Mouse (Mus musculus) limb, embryonic 15.5 days (tissue): Measurements from ENCODE around the gene Six2. TPM values are rescaled to one million over a fixed set of nuclear protein-coding genes. Genes with fewer than 3 reads are reported as not detected.

ENCODE experiments used
- ATAC-seq: fragments of 200-750 bp; cut with Nextera tagmentation; 2 replicates; pipeline ENCODE4 v1.8.0; 2017; ENCODE audit warnings: low read depth, moderate TSS enrichment; ENCODE audit not compliant: insufficient number of reproducible peaks, low FRiP score, low TSS enrichment
- H3K27ac ChIP-seq: fragments of 300-500 bp; sonication (generic); 2 replicates; pipeline ENCODE4 v1.5.1; 2015; ENCODE audit warnings: moderate library complexity, mild to moderate bottlenecking, inconsistent platforms
- H3K27me3 ChIP-seq: fragments of 300-500 bp; sonication (generic); 2 replicates; pipeline ENCODE4 v1.6.1; 2015; ENCODE audit warnings: inconsistent platforms
- H3K36me3 ChIP-seq: fragments of 300-500 bp; sonication (generic); 2 replicates; pipeline ENCODE4 v1.6.1; 2015; ENCODE audit warnings: inconsistent platforms
- H3K4me1 ChIP-seq: fragments of 300-500 bp; sonication (generic); 2 replicates; pipeline ENCODE4 v1.6.1; 2015; ENCODE audit warnings: inconsistent platforms
- H3K4me2 ChIP-seq: fragments of 300-500 bp; sonication (generic); 2 replicates; pipeline ENCODE4 v1.6.1; 2015; ENCODE audit warnings: mild to moderate bottlenecking, inconsistent platforms
- H3K4me3 ChIP-seq: fragments of 300-500 bp; sonication (generic); 2 replicates; pipeline ENCODE4 v1.5.1; 2015; ENCODE audit warnings: mild to moderate bottlenecking, inconsistent platforms
- H3K9ac ChIP-seq: fragments of 300-500 bp; sonication (generic); 2 replicates; pipeline ENCODE4 v1.6.1; 2015; ENCODE audit warnings: inconsistent platforms
- H3K9me3 ChIP-seq: fragments of 300-500 bp; sonication (generic); 2 replicates; pipeline ENCODE4 v1.6.1; 2016; ENCODE audit warnings: inconsistent platforms
- WGBS: fragments of 180-500 bp; shearing (Covaris S2); methylation state at CpG from one replicate; pipeline ENCODE4 v1.1.7; 2015; 5-methylcytosine and 5-hydroxymethylcytosine counted together
- polyA plus RNA-seq: library from polyadenylated mRNA; unstranded; fragments of >200 nt; fragmentation: Nextera tagmentation; extraction: Ambion mirVana; gene quantifications from 2 replicates; pipeline ENCODE4 v1.2.1, GENCODE M21; 2015

Gene Six2
- polyA plus RNA-seq, result 3.9 and 4.3 TPM in 2 replicates

GRCm38 (mm10) chr17:85688236-85688910 lies at the start of gene Six2:
Gene Six2 (minus strand): TSS chr17:85688274.
- WGBS, result under 1% methylated on average over 53 of the region's 55 CpGs
- Histone ChIP-seq H3K9me3 (no peaks in the 10 kb centered on the region), H3K27me3 (peaks cover 93% of the 10 kb centered on the region), H3K4me1 (peaks cover 66% of the 10 kb centered on the region), H3K4me2 (peak within 1 kb of the TSS; percentile 89), H3K27ac (peak within 1 kb of the TSS; percentile 79), H3K4me3 (peak within 1 kb of the TSS; percentile 59), H3K9ac (peak within 1 kb of the TSS; percentile 56), H3K36me3 (no peaks in the 10 kb centered on the region)
- peak; percentile 94 for ATAC-seq

GRCm38 (mm10) chr17:85737090-85737780 lies 49.2 kb upstream of the Six2 start:
- Histone ChIP-seq H3K27me3 (no peaks in the 10 kb centered on the region), H3K4me3 (no peak overlapping the region), H3K4me1 (peaks cover 2% of the 10 kb centered on the region; the same call in 1 of the 2 replicates), H3K4me2 (no peak overlapping the region), H3K9me3 (no peaks in the 10 kb centered on the region), H3K9ac (no peak overlapping the region), H3K36me3 (no peaks in the 10 kb centered on the region), H3K27ac (no peak overlapping the region)
- no peak for ATAC-seq
- WGBS, result 19% methylated on average over 19 of the region's 19 CpGs

DNA sequence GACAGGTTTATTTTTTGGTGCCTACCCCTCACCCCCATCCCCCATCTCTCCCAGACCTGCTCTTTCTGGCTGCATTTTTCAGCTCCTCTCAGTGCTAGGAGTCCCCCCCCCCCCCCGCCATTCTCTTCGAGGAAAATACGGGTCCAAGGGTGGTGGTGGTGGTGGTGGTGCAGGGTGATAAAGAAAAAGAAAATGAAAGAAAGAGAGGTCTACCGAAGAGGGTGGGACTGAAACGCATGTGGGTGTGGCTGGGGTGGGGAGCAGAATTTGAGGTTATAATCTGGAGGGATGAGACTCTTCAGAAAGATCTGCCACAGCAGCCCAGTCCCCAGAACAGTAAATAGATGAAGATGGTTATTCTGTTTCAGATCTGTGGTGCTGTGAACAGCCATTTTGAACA lies 43.3 kb upstream of the Six2 start:
- WGBS, result 91% methylated on average over 5 of the region's 5 CpGs
- 0 out of 2 replicates have a peak, but pooled peaks cover 2% of the 10 kb centered on the region for H3K27me3 ChIP-seq
- H3K27ac ChIP-seq, result no peak overlapping the region
- no peak overlapping the region for H3K9ac ChIP-seq
- no peak overlapping the region for H3K4me2 ChIP-seq
- H3K4me3 ChIP-seq, result no peak overlapping the region
- H3K36me3 ChIP-seq, result no peaks in the 10 kb centered on the region
- H3K9me3 ChIP-seq, result no peaks in the 10 kb centered on the region
- ATAC-seq, result no peak
- no peaks in the 10 kb centered on the region for H3K4me1 ChIP-seq

GRCm38 (mm10) chr17:85730231-85731015 lies 42.3 kb upstream of the Six2 start:
- H3K4me2 ChIP-seq, result no peak overlapping the region
- H3K36me3 ChIP-seq, result no peaks in the 10 kb centered on the region
- 79% methylated on average over 12 of the region's 12 CpGs for WGBS
- no peaks in the 10 kb centered on the region for H3K4me1 ChIP-seq
- no peaks in the 10 kb centered on the region for H3K9me3 ChIP-seq
- H3K9ac ChIP-seq, result no peak overlapping the region
- 0 out of 2 replicates have a peak, but pooled peaks cover 2% of the 10 kb centered on the region for H3K27me3 ChIP-seq
- no peak overlapping the region for H3K27ac ChIP-seq
- no peak for ATAC-seq
- no peak overlapping the region for H3K4me3 ChIP-seq

GRCm38 (mm10) chr17:85728071-85728718 lies 40.1 kb upstream of the Six2 start:
- no peak overlapping the region for H3K9ac ChIP-seq
- no peak overlapping the region for H3K27ac ChIP-seq
- 0 out of 2 replicates have a peak, but pooled peaks cover 2% of the 10 kb centered on the region for H3K27me3 ChIP-seq
- ATAC-seq, result no peak
- H3K4me3 ChIP-seq, result no peak overlapping the region
- no peaks in the 10 kb centered on the region for H3K9me3 ChIP-seq
- no peaks in the 10 kb centered on the region for H3K4me1 ChIP-seq
- WGBS, result 86% methylated on average over 5 of the region's 5 CpGs
- H3K36me3 ChIP-seq, result no peaks in the 10 kb centered on the region
- no peak overlapping the region for H3K4me2 ChIP-seq

DNA sequence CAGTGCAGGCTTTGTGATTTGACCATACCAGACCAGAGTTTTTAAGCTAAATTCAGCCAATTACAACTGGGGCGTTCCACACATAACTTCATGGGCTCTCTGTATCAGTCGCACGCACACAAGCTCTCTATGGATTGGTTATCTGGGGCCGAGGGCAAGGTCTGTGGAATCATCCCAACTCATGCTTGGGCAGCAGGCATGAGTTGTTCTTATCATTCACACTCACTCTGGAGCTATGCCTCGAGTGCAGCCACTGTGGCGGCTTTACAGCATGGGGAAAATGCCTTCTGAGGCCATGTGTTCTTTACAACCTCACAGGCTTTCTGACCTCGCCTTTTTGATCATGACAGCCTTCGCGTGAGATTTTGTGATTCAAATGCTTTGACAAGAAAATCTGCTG lies 37.9 kb upstream of the Six2 start:
- 0 out of 2 replicates have a peak, but pooled peaks cover 2% of the 10 kb centered on the region for H3K27me3 ChIP-seq
- no peak overlapping the region for H3K9ac ChIP-seq
- H3K27ac ChIP-seq, result no peak overlapping the region
- ATAC-seq, result no peak
- no peak overlapping the region for H3K4me2 ChIP-seq
- H3K36me3 ChIP-seq, result no peaks in the 10 kb centered on the region
- WGBS, result 81% methylated on average over 9 of the region's 9 CpGs
- no peak overlapping the region for H3K4me3 ChIP-seq
- no peaks in the 10 kb centered on the region for H3K9me3 ChIP-seq
- H3K4me1 ChIP-seq, result no peaks in the 10 kb centered on the region

- 67% methylated on average over 5 of the region's 5 CpGs for WGBS
- peak overlapping the region; percentile 12; the same call in 1 of the 2 replicates for H3K27ac ChIP-seq
- H3K4me2 ChIP-seq, result no peak overlapping the region
- no peak for ATAC-seq
- no peaks in the 10 kb centered on the region for H3K36me3 ChIP-seq
- H3K9ac ChIP-seq, result no peak overlapping the region
- H3K27me3 ChIP-seq, result 0 out of 2 replicates have a peak, but pooled peaks cover 7% of the 10 kb centered on the region
- H3K4me1 ChIP-seq, result no peaks in the 10 kb centered on the region
- H3K4me3 ChIP-seq, result no peak overlapping the region
- no peaks in the 10 kb centered on the region for H3K9me3 ChIP-seq
Measured at GRCm38 (mm10) chr17:85723166-85723565, 35.1 kb upstream of the Six2 start.

GRCm38 (mm10) chr17:85717266-85717665 lies 29.2 kb upstream of the Six2 start:
- no peak overlapping the region for H3K9ac ChIP-seq

GRCm38 (mm10) chr17:85715784-85716183 lies 27.7 kb upstream of the Six2 start:
- Histone ChIP-seq H3K9me3 (no peaks in the 10 kb centered on the region), H3K36me3 (no peaks in the 10 kb centered on the region), H3K4me2 (no peak overlapping the region), H3K9ac (no peak overlapping the region), H3K27me3 (0 out of 2 replicates have a peak, but pooled peaks cover 14% of the 10 kb centered on the region), H3K4me3 (no peak overlapping the region), H3K4me1 (0 out of 2 replicates have a peak, but pooled peaks cover 3% of the 10 kb centered on the region), H3K27ac (no peak overlapping the region)
- WGBS, result 83% methylated on average over 11 of the region's 11 CpGs
- no peak for ATAC-seq

More at GRCm38 (mm10) chr17:85717266-85717665, 29.2 kb upstream of the Six2 start:
- Histone ChIP-seq H3K9me3 (no peaks in the 10 kb centered on the region), H3K36me3 (no peaks in the 10 kb centered on the region), H3K4me2 (no peak overlapping the region), H3K4me3 (no peak overlapping the region), H3K27ac (no peak overlapping the region), H3K4me1 (0 out of 2 replicates have a peak, but pooled peaks cover 3% of the 10 kb centered on the region), H3K27me3 (0 out of 2 replicates have a peak, but pooled peaks cover 14% of the 10 kb centered on the region)
- WGBS, result 47% methylated on average over 7 of the region's 7 CpGs
- no peak for ATAC-seq

DNA sequence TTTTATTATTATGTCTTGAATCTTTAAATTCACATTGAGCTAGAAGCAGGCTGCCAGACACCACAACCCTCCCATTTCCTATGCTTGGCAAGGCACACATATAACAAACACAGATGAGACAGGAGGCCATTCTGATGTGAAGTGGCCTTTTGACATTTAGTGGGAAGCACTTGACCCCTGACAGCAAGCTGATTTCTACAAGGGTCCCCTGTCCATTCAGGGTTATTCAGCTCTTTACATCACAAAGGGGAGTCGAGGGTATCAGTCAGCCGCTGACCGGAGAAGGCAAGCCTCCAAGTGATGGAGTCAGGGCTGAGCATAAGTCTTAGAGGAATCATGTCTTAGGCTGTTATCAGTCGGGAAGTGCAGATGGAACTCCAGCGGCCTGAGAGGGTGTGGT lies 26.3 kb upstream of the Six2 start:
- 0 out of 2 replicates have a peak, but pooled peaks cover 3% of the 10 kb centered on the region for H3K4me1 ChIP-seq
- H3K27ac ChIP-seq, result no peak overlapping the region
- no peak overlapping the region for H3K9ac ChIP-seq
- H3K4me2 ChIP-seq, result no peak overlapping the region
- 0 out of 2 replicates have a peak, but pooled peaks cover 14% of the 10 kb centered on the region for H3K27me3 ChIP-seq
- no peaks in the 10 kb centered on the region for H3K36me3 ChIP-seq
- WGBS, result 84% methylated on average over 5 of the region's 5 CpGs
- no peak overlapping the region for H3K4me3 ChIP-seq
- ATAC-seq, result no peak
- H3K9me3 ChIP-seq, result no peaks in the 10 kb centered on the region

DNA sequence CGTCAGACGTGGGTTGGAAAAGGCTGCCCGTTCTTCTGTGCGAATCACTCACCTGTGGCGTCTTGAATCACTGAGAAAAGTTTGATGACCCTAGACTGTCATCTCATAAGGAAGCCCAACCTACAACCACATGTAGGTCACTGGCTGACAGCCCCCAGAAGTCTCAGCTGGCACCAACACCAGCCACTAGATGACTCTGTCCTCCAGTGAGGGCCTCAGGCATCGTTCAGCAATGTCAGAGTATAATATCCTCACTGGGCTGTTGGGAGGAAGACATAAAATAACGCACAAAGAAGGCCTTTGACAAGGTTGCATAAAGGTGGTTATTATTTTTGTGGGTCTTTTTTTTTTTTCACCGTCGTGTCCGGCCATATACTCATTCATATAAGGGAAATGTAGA lies 24.8 kb upstream of the Six2 start:
- Histone ChIP-seq H3K27ac (no peak overlapping the region), H3K27me3 (0 out of 2 replicates have a peak, but pooled peaks cover 9% of the 10 kb centered on the region), H3K9me3 (no peaks in the 10 kb centered on the region), H3K4me2 (no peak overlapping the region), H3K4me3 (no peak overlapping the region), H3K36me3 (no peaks in the 10 kb centered on the region), H3K9ac (no peak overlapping the region), H3K4me1 (0 out of 2 replicates have a peak, but pooled peaks cover 3% of the 10 kb centered on the region)
- WGBS, result 71% methylated on average over 10 of the region's 10 CpGs
- ATAC-seq, result no peak
